In the genomic region with DNA sequence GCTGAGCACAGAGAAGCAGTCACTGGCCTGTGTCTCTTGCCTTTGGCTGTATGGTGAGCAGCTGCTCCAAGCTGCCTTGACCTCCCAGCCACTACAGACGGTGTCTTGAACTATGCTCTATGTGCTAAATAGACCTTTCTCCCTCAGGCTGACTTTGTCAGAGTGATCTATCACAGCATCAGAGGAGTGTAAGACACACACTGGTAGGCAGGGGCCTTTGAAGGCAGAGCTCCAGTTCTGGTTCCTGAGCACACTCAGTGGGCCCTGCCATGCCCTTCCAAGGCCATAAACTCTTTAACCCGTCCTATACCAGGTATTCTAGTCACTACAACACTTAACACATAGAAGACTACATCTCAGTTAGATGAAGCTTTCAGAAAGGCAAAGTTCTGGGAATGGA, we compare ENCODE assay signal across 28 mouse cellular contexts. TPM values are rescaled to one million over a fixed set of nuclear protein-coding genes. Genes with fewer than 3 reads are reported as not detected.
DNase-seq lines count a peak whose midpoint lies in the region; ATAC-seq and TF ChIP-seq lines count a peak whose summit lies in the region.
"Had no signal": no experiment of that assay in that cellular context is flagged by ENCODE, and none has a peak within 500 bp of the region (broad histone marks: within the 10 kb centered on the region; RNA-seq: fewer than 3 reads in every experiment).

No protein-coding gene starts in this region.

- no peak overlapping the region for H3K4me3 ChIP-seq in heart, adult 2 months
- H3K4me3 ChIP-seq in kidney, embryonic 15.5 days (replicated peaks) = no peak overlapping the region
- H3K4me3 ChIP-seq in kidney, postnatal 0 days (replicated peaks; ENCODE audit: low read depth, low read length) = no peak overlapping the region
- H3K4me3 ChIP-seq: embryonic facial prominence, embryonic 10.5 days; embryonic facial prominence, embryonic 12.5 days; forebrain, embryonic 13.5 days; forebrain, embryonic 15.5 days had no signal

- no peaks in the 10 kb centered on the region; the same call in 1 of the 2 replicates for H3K4me1 ChIP-seq in heart, adult 2 months (ENCODE audit: control insufficient read depth, insufficient read depth, low read length)
- 0 out of 2 replicates have a peak, but pooled peaks cover 5% of the 10 kb centered on the region for H3K4me1 ChIP-seq in kidney, embryonic 15.5 days
- H3K4me1 ChIP-seq in kidney, postnatal 0 days (replicated peaks; ENCODE audit: insufficient read depth, low read length) = no peaks in the 10 kb centered on the region
- H3K4me1 ChIP-seq: embryonic facial prominence, embryonic 10.5 days; embryonic facial prominence, embryonic 12.5 days; forebrain, embryonic 13.5 days; forebrain, embryonic 15.5 days had no signal

- no peaks in the 10 kb centered on the region for H3K79me2 ChIP-seq in heart, adult 2 months (replicated peaks; ENCODE audit: control insufficient read depth, insufficient read depth, low read length)

- H3K4me2 ChIP-seq in kidney, embryonic 15.5 days = no peak overlapping the region
- no peak overlapping the region for H3K4me2 ChIP-seq in kidney, postnatal 0 days (ENCODE audit: low read length)
- H3K4me2 ChIP-seq: embryonic facial prominence, embryonic 12.5 days; forebrain, embryonic 13.5 days; forebrain, embryonic 15.5 days had no signal

- WGBS in heart, adult 2 months = 68% methylated on average over 2 of the region's 2 CpGs
- WGBS in kidney, embryonic 15.5 days = 42% methylated on average over 2 of the region's 2 CpGs
- WGBS in kidney, postnatal 0 days = 47% methylated on average over 2 of the region's 2 CpGs

- no peaks in the 10 kb centered on the region for H3K9me3 ChIP-seq in kidney, embryonic 15.5 days (replicated peaks)
- no peaks in the 10 kb centered on the region for H3K9me3 ChIP-seq in kidney, postnatal 0 days (replicated peaks; ENCODE audit: low read length)
- H3K9me3 ChIP-seq: embryonic facial prominence, embryonic 10.5 days; embryonic facial prominence, embryonic 12.5 days; forebrain, embryonic 13.5 days; forebrain, embryonic 15.5 days had no signal

- peak overlapping the region; percentile 84; the same call in 1 of the 2 replicates for H3K27ac ChIP-seq in heart, adult 2 months
- H3K27ac ChIP-seq in kidney, embryonic 15.5 days = 0 out of 2 replicates have a peak overlapping the region, but pooled peaks have one; percentile 48
- H3K27ac ChIP-seq in kidney, postnatal 0 days = peak overlapping the region; percentile 2; the same call in 1 of the 2 replicates
- H3K27ac ChIP-seq: embryonic facial prominence, embryonic 10.5 days; embryonic facial prominence, embryonic 12.5 days; forebrain, embryonic 13.5 days; forebrain, embryonic 15.5 days had no signal

- TF ChIP-seq POLR2A in heart, adult 2 months (IDR thresholded peaks at IDR 0.05; ENCODE audit: insufficient read depth, low read depth, low read length) = no peak

- peak; percentile 62 for ATAC-seq in kidney, embryonic 15.5 days (replicated peaks; ENCODE audit: low FRiP score)
- ATAC-seq in kidney, postnatal 0 days (replicated peaks; ENCODE audit: low FRiP score, low read depth) = no peak; the same call in 1 of the 2 replicates
- ATAC-seq: activated CD4-positive, CD25-positive, alpha-beta regulatory T cell, adult 4 months; CD4-positive, CD25-positive, alpha-beta regulatory T cell, adult 4 months; forebrain, embryonic 13.5 days; forebrain, embryonic 15.5 days; Patski had no signal

- no peak for TF ChIP-seq EP300 in heart, adult 2 months (IDR thresholded peaks at IDR 0.05; ENCODE audit: insufficient read depth, low read depth, low read length)

- no peak overlapping the region for H3K9ac ChIP-seq in heart, adult 2 months (ENCODE audit: low read depth, low read length)
- H3K9ac ChIP-seq in kidney, embryonic 15.5 days = no peak overlapping the region
- H3K9ac ChIP-seq in kidney, postnatal 0 days (ENCODE audit: low read depth, low read length) = no peak overlapping the region
- H3K9ac ChIP-seq: embryonic facial prominence, embryonic 12.5 days; forebrain, embryonic 13.5 days; forebrain, embryonic 15.5 days had no signal

- H3K27me3 ChIP-seq in heart, adult 2 months (ENCODE audit: control insufficient read depth, insufficient read depth, low read length) = no peaks in the 10 kb centered on the region
- H3K27me3 ChIP-seq in kidney, embryonic 15.5 days = no peaks in the 10 kb centered on the region
- no peaks in the 10 kb centered on the region for H3K27me3 ChIP-seq in kidney, postnatal 0 days (ENCODE audit: insufficient read depth, low read length)
- H3K27me3 ChIP-seq: embryonic facial prominence, embryonic 12.5 days; forebrain, embryonic 13.5 days; forebrain, embryonic 15.5 days; Patski had no signal

- no peak for TF ChIP-seq CTCF in heart, adult 2 months (IDR thresholded peaks at IDR 0.05)
- no peak for TF ChIP-seq CTCF in kidney, postnatal 0 days (IDR thresholded peaks at IDR 0.05; ENCODE audit: low read depth)

- no peaks in the 10 kb centered on the region; the same call in 1 of the 2 replicates for H3K36me3 ChIP-seq in heart, adult 2 months (ENCODE audit: control insufficient read depth, insufficient read depth, low read length)
- peaks cover 44% of the 10 kb centered on the region; the same call in 1 of the 2 replicates for H3K36me3 ChIP-seq in kidney, embryonic 15.5 days
- no peaks in the 10 kb centered on the region for H3K36me3 ChIP-seq in kidney, postnatal 0 days (ENCODE audit: insufficient read depth, low read length)
- H3K36me3 ChIP-seq: G1E had no signal

- no peak for DNase-seq in heart, adult 2 months
- no peak for DNase-seq in heart, adult 8-10 months (ENCODE audit: low spot score)
- DNase-seq in kidney, adult 8-10 months = no peak
- DNase-seq in kidney, postnatal 0 days (ENCODE audit: low spot score) = peak; percentile 48
- DNase-seq in kidney, adult 9 months = no peak
- DNase-seq: adrenal gland, adult 8-10 months; adrenal gland, postnatal 14 days; adrenal gland, postnatal 36 days; B cell, adult 2 months; cerebellum, adult 11-12 months; cerebellum, adult 2 months; cerebellum, adult 9-10 months; cerebellum, postnatal 10 days; cerebellum, postnatal 25 days had no signal

- intact Hi-C loops in heart, adult 2 months (cut with DNase I) = no loop called here

RNA-seq across cellular contexts. Expression of gene Gm13090, which starts 8.0 kb away (rescaled TPM):
- total RNA-seq in heart, adult 2 months (2021) = under 1 TPM in 1 of 2 experiments, not detected in 1; 0.34 TPM
- polyA plus RNA-seq in heart, adult 2 months (2012; rRNA removed) = 0.35 and 0.41 TPM in 2 replicates
- under 1 TPM in 2 of 4 experiments, not detected in 2; 0.37 to 0.44 TPM for total RNA-seq in heart, adult 8-10 months (2022)
- polyA plus RNA-seq in kidney, embryonic 15.5 days (2015; fragmentation: Nextera tagmentation; extraction: Ambion mirVana) = not detected in 2 replicates
- polyA plus RNA-seq in kidney, postnatal 0 days (2015; fragmentation: Nextera tagmentation; extraction: Ambion mirVana) = 0.32 TPM in 1 of 2 replicates, not detected in the other
- total RNA-seq: adrenal gland, adult 18-20 months; adrenal gland, adult 8-10 months; adrenal gland, postnatal 14 days; adrenal gland, postnatal 36 days; CH12.LX; G1E had no signal
- polyA plus RNA-seq: activated CD4-positive, CD25-positive, alpha-beta regulatory T cell, adult 4 months; CD4-positive, CD25-positive, alpha-beta regulatory T cell, adult 4 months; cerebellum, adult 2 months; cortical plate, adult 2 months; embryonic facial prominence, embryonic 10.5 days; embryonic facial prominence, embryonic 12.5 days; embryonic facial prominence, embryonic 14.5 days; forebrain, embryonic 11.5 days; forebrain, embryonic 13.5 days; G1E; Patski had no signal

RNA-seq across cellular contexts. Expression of gene Vamp3, which starts 23.6 kb away (rescaled TPM):
- 10 to 100 TPM; 47.8 to 63.1 TPM for total RNA-seq in heart, adult 2 months (2021)
- polyA plus RNA-seq in heart, adult 2 months (2012; rRNA removed) = 38.0 and 77.6 TPM in 2 replicates
- 10 to 100 TPM; 51.7 to 66.2 (median 62.3) TPM for total RNA-seq in heart, adult 8-10 months (2022)
- 123 and 124 TPM in 2 replicates for polyA plus RNA-seq in kidney, embryonic 15.5 days (2015; fragmentation: Nextera tagmentation; extraction: Ambion mirVana)
- polyA plus RNA-seq in kidney, postnatal 0 days (2015; fragmentation: Nextera tagmentation; extraction: Ambion mirVana) = 92.2 and 99.7 TPM in 2 replicates

RNA-seq across cellular contexts. Expression of gene Per3, which starts 36.9 kb away (rescaled TPM):
- 10 to 100 TPM in 1 of 2 experiments, 1 to 10 TPM in 1; 2.2 to 11.1 TPM for total RNA-seq in heart, adult 2 months (2021)
- polyA plus RNA-seq in heart, adult 2 months (2012; rRNA removed) = 12.2 and 15.3 TPM in 2 replicates
- 10 to 100 TPM in 3 of 4 experiments, 1 to 10 TPM in 1; 7.6 to 19.1 (median 16.9) TPM for total RNA-seq in heart, adult 8-10 months (2022)
- 5.9 and 7.0 TPM in 2 replicates for polyA plus RNA-seq in kidney, embryonic 15.5 days (2015; fragmentation: Nextera tagmentation; extraction: Ambion mirVana)
- polyA plus RNA-seq in kidney, postnatal 0 days (2015; fragmentation: Nextera tagmentation; extraction: Ambion mirVana) = 6.0 and 6.7 TPM in 2 replicates

Comparison
In these comparisons a context has a peak if more than half of its experiments do, and no peak if none do; other contexts are left out.
1. H3K27ac ChIP-seq: peak in every context shown above with its lines; median percentile 84 in heart, adult 2 months; 48 in kidney, embryonic 15.5 days; 2 in kidney, postnatal 0 days.